Mouse (Mus musculus) cerebellum, postnatal 25 days (tissue): ENCODE data around the gene Gm21969.
A peak's percentile ranks its signal among the peaks of the same experiment; 100 is the strongest.

Experiments
- DNase-seq, 2 experiments: peaks; one replicate each; pipeline ENCODE4 v3.0.0; 2021; ENCODE audit warnings: mixed read lengths in 2 of 2

The Gm21969 gene

DNA sequence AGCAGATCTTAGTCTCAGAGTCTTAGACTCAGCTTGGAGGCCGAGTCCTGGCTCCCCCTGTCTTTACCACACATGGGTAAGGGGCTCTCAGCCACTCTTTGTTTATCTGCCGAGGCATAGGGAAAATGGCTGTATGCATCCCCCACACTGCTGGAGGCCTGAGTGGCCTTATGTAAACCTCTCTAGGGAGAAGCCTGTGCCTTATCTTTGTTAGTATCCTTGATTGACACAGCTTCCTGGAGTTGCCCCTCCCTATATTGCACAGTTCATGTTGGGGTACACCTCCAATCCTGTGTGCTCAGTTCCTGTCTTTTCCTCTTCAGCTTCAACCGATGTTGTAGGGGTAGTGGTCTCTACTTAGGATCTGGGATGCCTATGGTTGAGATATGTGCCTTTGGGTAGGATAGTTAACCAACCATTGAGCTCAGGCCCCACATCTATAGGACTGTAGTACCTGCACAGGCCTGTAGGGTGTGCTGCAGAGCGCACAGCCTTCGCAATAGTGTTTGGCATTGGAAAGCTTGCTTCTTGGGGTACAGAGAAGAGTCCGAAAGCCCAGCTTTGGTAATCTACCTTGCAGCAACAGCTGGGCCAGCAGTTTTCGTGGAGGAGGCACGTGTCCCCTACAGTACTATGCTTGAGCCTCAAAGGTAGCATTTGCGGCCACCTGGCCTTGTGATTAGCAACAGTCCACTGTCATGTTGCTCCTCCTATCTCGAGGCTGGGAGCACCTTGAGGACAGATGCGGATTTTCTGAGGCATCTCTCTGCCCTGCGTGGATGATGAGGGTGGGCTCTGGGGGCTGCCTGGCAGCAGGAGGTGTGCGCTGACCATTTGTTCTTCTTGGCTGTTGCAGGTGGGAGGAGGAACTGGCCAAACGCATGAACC is at the start of gene Gm21969:
TSS of gene Gm21969 (plus strand) at position 830 of the 888 bp plus-strand sequence.
- DNase-seq = peak; percentile 71 to 81

DNA sequence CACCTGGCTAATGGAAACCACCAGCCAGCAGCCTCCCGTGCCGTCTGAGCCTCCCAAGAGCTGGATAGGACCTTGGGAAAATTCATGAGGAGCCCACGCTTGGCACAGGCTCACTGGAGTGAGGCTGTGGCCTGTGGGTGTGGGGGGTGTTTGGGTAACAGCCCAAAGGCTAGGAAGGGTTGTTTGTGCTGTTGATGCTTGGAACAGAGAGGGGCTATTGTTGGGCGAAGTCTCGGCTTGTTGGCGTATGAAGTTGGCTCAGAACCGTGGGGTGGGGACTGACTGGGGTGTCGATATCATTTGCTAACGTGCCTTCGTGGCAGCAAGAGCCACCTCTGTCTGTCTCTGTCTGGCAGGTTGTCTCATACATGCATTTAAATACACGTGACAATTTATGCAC is 47.8 kb upstream of the Gm21969 start:
- DNase-seq = no peak

DNA sequence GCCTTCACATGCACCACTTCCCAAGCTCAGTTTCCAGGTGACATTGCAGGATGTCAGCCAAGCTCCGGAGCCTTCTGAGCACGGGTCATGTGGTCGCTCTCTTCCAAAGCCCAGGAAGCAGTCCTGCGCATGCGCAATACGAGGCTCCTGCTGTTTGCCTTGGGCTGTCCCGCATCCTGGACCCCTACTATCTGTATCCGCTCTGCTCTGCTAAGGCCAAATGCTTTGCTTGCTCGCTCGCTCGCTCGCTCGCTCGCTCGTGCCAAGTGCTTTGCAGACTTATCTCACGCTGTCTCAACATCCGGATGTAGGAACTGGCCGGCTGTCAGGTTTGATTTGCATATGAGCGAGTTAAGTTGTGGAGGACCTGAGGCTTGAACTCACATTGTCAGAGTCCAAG is 47.0 kb upstream of the Gm21969 start:
- peak; percentile 45 to 70 for DNase-seq

DNA sequence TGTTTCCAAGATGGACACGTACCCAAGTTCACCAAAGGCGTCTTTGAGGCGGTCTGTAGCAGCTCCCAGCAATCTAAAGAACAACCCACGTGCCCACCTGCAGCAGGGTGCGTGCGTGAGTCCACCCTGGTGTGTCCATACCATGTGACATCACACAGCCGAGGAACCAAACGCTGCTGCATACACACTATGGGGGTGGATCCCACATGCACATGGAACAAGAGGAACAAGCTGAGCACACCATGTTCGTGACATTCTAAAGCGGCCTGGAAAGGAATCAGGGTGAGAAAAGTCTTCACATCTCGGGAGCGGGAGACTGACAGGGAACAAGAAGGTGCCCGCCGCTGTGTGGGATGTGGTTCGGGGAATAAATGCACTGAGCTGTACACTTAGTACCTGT is 34.6 kb upstream of the Gm21969 start:
- no peak for DNase-seq

DNA sequence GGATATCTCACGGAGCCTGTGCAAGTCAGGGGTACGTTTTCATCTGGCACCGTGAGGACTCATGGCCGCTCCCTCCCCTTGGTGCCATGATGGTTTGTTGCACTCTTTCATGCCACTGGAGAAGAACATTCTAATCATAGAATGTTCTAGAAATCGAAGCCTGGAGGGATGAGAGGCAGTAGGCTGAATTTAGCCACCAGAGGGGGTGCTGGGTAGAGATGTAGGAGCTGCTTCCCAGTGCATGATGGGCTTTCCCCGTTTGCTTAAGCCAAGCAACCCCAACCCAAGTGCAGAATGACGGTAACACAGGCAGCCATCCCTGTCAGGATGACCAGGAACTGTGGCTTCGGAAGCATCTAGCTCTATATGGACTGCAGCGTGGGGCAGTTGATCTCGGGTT is 32.2 kb upstream of the Gm21969 start:
- peak; percentile 11 to 27 for DNase-seq

DNA sequence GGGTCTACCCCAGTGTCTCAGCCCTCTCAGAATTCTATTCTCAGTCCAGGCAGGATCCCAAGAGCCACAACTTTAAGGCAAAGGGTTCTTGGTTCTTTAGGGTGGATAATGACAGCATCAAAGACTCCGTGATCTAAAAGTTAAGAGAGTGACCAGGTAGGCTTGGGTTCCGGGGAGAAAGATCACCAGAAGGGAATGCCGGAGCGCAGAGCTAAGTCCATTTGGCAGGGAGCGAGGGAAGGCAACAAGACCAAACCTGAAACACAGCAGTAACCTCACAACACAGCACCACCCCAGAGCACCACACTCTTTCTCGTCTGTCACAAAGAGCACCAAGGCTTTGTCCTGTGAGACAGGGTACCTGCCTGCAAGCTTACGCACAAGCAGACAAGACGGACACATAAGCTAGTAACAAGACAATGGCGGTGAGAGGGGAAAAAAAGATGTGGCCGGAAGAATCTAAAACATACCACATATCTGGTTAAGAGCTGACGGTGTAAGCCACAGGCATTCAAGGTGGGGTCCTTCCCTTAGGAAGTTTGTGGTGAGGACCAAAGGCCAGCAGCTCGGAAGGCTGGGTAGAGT is 30.0 kb upstream of the Gm21969 start:
- DNase-seq = peak in 1 of 2 experiments; percentile 11

DNA sequence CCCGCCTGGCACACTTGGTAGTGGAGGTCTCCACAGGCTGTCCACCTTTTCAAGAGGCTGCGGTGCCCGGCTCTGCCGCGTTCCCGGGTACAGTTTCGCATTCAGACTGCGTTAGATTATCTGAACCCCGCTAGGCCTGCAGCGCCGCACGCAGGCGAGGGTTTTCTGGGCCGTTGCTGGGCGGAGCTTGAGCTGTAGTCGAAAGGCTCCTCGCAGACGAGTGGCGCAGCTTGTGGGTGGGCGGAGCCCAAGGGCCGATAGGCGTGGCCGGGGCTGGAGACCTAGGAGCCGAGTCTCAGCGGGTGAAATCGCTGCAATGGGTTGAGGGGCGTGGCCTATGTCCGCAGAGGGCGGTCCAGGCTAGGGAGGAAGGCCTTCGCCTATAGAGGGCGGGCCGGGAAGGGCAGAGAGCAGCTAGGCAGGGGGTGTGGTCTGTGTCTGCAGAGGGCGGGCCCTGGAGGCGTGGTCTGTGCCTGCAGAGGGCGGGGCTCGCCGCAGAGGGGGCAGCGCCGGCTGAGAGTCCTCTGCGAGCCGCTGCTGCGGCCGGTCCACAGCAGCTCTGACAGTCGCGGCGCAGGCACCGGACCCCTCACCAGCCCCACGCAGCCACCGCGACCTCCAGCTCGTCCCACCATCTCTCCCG is 28.7 kb upstream of the Gm21969 start:
- peak; percentile 99 to 100 for DNase-seq

DNA sequence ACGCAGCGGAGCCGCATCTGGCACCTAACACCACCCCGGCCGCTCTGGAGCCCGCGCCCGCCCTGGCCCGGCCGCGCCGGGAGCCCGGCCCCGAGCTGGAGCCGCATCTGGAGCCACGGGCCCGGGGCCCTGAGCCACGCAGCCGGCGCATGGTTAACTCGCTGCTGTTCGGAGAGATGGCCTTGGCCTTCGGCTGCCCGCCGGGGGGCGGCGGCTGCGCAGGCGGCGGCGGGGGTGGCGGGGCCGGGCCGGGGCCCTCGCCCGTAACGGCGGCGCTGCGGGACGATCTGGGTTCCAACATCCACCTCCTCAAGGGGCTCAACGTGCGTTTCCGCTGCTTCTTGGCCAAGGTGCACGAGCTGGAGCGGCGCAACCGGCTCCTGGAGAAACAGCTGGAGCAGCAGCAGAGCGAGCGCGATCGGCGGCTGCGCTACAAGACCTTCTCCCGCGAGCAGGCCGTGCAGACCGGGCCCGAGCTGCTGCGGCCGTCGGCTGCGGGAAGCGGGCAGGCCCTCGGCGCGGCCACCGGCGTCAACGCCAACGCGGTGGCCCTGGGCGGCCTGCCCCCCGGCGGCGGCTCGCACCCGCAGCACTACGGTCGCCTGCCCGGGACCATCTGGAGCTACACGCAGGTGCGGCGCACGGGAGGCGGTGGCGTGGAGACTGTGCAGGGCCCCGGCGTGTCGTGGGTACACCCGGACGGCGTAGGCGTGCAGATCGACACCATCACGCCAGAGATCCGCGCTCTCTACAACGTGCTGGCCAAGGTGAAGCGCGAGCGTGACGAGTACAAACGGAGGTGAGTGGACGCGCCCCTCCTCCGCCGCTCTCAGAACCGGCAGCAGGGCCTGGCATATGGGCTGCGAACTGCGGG is 27.9 kb upstream of the Gm21969 start:
- peak; percentile 85 for DNase-seq

DNA sequence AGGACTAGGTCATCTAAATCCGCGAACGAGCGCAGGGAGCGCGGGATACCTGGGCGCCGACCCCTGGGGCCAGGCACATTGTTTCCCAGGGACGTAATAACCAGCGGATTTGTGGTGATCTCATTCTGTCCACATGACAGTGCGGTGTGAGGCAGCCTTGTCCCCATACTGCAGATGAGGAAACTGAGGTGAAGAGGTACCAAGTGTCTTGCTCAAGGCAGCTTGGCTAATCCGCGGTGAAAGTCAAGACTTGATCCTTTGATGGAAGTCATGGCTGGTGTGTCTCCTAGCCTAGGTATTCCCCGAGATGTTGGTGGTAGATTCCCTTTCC is 27.3 kb upstream of the Gm21969 start:
- no peak for DNase-seq

DNA sequence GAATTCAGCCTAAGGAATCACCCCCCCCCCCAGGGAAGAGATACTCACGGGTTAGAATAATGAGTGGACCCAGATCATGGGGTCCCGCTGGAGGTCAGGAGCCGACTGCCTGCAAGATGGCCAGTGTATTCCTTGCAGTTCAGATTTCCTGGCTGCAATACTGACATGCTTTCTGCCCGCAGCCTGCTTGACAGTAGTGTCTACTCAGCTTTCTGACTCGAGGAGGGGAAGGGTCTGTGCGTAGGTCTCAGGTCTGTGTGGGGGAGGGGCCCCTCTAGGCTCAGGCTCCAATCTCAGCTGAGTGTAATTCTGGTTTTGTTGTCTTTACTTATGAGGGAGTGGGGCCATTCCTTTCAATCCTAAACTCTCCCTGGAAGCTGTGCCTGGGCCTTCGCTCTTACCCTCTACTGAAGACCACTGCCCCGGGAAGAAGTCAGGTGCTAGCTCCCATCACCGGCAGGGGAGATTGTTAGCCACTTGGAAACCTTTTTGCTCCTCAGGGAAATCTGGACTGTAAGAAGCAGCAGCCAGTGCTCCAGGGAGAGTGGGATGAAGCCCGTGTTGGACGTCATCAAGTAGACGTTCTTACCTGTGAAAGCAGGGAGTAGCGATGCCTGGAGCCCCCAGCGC is 26.6 kb upstream of the Gm21969 start:
- DNase-seq = peak; percentile 43 to 55

DNA sequence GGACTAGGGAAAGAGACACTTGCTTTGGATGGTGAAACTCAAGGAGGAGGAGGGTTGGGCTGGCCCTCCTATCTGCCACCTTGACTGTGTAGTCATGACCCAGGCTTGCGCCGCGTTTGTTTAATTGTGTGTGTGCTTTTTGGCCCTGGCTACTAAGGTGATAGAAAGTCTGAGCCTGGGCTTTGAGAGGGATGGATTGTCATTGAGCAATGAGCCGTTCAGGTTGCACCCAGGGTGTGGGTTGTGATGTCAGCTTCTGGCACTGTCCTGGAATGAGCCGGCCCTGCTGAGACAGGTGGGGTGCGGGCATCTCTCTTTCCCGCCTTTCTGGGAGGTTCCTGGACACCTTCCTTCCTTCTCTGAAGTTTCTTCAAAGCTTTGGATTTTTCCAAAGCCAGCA is 26.0 kb upstream of the Gm21969 start:
- peak; percentile 46 to 61 for DNase-seq

DNA sequence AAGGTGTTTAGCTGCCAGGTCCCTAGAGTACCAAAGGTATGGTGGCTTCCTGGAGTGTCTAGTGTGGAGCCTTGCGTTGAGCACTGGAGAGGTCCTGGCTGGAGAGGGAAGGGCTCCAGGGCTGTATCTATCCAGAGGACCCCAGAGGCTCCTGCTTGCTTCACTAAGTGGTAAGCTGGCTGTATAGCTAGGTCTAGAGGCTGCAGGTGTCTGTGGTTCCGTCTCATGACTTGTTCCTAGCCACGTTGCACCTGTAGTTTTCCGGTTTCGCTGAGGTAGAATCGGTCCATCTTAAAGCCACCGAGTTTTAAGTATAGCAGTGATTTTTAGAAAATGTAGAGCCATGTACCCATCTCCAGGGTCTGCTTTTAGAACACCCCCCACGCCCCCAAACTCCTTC is 24.6 kb upstream of the Gm21969 start:
- DNase-seq = no peak

DNA sequence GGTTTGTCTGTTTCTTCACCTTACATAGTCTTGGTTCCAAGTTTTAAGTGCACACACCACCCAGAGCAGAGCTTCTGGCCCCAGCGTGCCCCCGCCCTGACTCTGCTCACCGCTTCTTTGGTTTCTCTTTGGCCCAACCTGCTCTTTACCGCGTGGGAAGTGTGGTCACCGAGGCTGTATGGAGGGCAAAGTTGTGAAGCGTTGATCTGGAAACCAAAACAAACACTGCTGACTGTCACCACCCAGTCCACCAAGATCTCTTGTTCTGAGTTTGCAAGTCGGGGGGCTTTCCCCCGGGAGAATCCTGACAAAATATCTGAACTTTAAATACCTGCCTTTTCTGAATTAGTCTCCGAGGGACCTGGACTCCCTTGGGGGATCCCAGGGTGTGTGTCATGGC is 24.0 kb upstream of the Gm21969 start:
- peak in 1 of 2 experiments; percentile 15 for DNase-seq

DNA sequence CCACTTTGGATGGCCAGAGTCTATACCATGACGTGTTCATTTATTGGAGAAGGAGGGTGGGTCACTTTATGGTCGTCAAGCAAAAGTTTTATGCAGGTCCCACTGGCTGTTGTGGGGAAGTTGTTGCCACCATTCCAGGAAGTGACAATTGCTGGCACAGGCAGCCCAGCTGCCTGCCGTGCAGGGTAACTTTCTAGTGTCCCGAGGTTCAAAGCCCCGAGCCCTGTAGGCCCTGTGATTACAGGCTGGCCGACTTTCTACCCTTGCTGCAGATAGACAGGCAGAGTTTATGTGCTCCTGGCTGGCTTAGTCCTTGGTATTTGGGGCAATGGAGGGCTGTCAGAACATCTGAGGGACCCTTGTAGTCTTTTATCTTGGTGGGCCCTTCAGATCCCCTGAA is 23.5 kb upstream of the Gm21969 start:
- no peak for DNase-seq

DNA sequence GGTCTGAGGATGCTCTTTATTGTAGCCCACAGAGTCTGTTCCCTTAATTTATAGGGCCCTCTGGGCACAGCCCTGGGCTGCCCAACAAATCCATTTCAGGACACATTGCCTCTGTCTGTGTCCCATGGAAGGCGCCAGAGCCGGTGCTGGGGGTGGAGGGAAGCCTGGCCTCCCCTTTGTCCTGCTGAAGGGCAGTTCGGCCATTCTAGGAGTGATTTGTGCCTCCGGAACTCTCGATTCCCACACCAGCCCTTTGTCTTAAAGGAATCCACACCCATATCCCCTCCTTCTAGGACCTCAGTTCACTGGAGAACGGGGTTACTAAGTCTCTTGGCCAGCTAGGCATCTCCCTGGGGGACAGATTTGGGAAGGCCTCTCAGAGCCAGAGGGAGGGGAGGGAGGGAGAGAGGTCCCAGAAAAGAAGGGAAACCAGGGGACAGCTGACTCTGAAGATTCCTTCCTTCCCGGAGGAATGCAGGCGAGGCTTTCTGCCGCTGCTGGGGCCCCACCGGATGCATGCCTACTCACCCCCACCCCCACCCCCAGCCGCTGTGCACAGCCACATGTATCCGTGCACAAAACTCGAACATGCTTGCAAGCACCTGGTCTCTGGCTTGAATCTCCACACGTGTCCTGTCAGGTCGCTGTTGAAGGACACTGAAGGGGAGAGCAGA is 22.2 kb upstream of the Gm21969 start:
- DNase-seq = peak in 1 of 2 experiments; percentile 33

DNA sequence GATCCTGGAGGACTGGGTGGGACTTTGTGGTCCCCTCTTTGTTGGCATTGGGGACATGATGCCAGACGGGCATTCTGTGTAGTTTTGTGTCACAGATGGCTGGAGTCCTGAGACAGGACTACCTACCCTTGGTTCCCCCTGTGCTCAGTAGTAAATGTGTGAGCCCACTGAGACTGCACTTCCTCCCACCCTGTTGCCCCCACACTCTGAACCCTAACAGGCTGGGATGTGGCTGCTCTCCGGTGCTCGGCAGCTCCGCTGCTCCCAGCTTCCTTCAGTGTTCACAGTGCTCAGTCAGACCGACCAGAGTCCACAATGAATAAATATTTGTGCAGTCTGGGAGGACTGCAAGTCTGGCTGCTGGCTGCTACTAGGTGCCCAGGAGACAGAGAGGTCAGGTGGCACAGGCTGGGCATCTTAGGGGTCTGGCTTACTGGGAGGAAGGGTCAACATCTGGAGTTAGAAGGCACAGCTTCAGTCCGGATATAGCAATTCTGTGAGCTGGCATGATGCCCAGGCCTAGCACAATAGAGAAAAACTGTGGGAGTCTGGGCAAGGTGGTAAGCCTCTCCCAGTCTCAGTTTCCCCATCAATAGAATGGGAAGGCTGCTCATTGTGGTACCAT is 21.4 kb upstream of the Gm21969 start:
- DNase-seq = peak; percentile 54 to 61

DNA sequence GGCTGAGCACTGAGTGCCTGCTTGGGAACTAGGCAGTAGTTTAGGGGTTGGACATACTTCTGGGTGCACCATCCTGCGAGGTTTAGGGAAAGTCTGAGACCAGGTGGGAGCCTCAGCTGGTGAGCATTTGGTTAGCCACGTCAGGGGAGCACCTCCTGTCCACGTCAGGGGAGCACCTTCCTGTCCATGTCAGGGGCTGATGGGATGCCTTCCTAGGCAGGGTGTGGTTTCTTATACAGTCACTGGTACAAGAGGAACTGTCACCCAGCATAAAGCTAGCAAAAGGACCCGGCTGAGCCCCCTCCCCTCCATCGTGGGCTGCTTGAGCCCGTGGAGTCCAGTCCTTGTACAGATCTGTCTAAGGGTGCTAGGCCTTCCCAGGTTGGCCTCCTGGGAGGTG is 20.6 kb upstream of the Gm21969 start:
- peak; percentile 22 to 24 for DNase-seq

DNA sequence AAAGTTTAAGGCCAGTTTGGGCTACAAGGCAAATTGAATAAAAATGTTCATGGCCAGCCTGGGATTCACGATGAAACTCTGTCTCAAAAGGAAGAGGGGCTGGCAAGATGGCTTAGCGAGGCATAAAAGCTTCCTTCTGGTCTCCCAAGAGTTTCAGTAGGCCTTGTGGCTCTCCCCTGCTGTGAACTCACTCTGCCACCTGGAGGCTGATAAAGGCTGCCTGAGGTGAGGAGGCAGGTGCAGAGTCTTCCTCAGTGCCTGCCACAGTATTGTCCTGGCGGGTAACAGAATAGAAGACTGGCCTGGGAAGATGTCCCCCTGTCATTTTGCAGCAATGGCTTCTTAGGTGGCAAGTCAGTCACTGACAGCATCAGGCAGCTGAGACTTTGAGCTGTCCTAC is 20.1 kb upstream of the Gm21969 start:
- DNase-seq = peak in 1 of 2 experiments; percentile 23

DNA sequence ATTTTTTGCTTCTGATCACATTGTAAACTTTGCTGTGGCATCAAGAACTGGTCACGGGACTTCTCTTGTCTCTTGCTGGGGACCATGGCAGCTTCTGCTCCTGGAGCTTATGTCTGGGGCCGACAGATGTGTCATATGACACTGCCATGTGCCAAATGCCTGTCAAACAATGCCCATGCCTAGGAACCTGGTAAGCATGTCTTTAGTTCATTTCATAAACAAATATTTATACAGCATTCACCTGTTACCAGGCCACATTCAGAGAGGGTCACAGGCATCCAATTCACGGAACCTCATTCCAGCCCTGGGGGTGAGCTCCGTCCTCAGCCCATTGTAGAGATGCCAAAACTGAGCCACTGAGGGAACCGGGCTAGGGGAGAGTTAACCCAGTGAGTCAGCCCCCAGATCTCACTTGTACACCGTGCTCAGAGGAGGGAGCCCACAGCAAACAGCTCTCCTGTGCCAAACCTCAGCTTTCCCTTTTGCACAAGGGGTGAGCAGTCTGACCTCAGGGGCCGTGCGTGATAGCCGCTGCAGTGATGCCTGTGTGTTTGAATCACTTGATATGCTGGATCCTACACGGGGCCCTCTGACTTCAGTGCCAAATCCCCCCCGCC is 19.2 kb upstream of the Gm21969 start:
- peak; percentile 14 to 15 for DNase-seq

DNA sequence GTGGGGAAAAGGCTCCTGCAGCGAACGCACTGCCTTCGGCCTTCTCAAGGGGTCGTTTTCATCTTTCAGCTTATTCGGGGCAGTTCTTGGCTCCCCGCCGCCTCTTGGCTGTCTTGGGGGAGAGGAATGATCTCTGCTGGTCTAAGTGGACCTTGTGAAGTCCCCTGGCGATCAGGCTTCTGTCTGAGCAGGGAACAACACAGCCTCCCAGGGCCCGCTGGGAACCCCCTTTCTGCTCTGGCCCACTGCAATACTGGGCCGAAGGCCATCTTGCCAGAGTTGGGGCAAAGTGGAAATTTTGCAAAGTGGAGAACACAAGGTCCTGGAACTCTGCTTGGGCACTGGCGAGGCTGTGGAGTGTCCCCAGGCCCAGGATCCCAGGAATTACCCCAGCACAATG is 18.3 kb upstream of the Gm21969 start:
- DNase-seq = peak; percentile 15 to 39

DNA sequence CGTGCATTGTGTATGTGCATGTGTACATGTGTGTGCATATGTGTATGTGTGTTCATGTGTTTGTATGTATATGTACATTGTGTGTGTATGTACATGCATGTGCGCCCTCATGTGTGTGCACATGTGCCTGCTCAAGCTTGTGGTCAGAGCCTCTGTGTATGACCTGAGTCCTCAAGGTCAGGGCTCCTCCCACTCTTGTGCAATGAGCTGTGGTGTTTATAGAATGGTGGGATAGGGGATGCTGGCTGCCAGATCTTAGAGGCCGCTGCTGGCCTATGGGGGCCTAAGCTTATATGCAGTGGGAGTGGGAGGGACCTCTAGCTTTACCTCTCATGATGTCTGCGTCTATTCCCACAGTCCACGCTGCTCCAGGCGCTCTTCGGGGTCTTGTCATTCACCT is 17.3 kb upstream of the Gm21969 start:
- DNase-seq = no peak
